Mouse (Mus musculus): Measurements from ENCODE around the gene Spag9.

- no peak for TF ChIP-seq POLR2A (IDR thresholded peaks at IDR 0.05; ENCODE audit: borderline replicate concordance, low read depth, low read length)
- no peak for TF ChIP-seq CTCF (IDR thresholded peaks at IDR 0.05; ENCODE audit: low read depth, low read length)
These were observed 27.1 kb upstream of the Spag9 start for GRCm38 (mm10) chr11:93968848-93969128.

All from bone marrow macrophage, adult 2 months (primary cell).